Mouse (Mus musculus) forebrain, embryonic 11.5 days (tissue): ENCODE measurements around the gene Marveld3. TPM values are rescaled to one million over a fixed set of nuclear protein-coding genes. Genes with fewer than 3 reads are reported as not detected.

Experiments
- ATAC-seq: fragments of 200-750 bp; cut with Nextera tagmentation; replicated peaks from 2 replicates; pipeline ENCODE4 v1.8.0; 2017; ENCODE audit warnings: moderate TSS enrichment; ENCODE audit not compliant: low FRiP score
- DNase-seq: peaks from one replicate; pipeline ENCODE4 v3.0.0-alpha.2; 2017; ENCODE audit warnings: low spot score
- H3K27ac ChIP-seq: fragments of 300-500 bp; sonication (generic); 2 replicates; pipeline ENCODE4 v1.5.1; 2014; ENCODE audit warnings: low read depth, low read length
- H3K27me3 ChIP-seq: fragments of 300-500 bp; sonication (generic); 2 replicates; pipeline ENCODE4 v1.6.1; 2014; ENCODE audit warnings: mild to moderate bottlenecking, low read length, mixed read lengths; ENCODE audit not compliant: control insufficient read depth, insufficient read depth
- H3K36me3 ChIP-seq: fragments of 300-500 bp; sonication (generic); 2 replicates; pipeline ENCODE4 v1.6.1; 2014; ENCODE audit warnings: mild to moderate bottlenecking, low read length, moderate library complexity, mixed read lengths; ENCODE audit not compliant: control insufficient read depth, insufficient read depth
- H3K4me1 ChIP-seq: fragments of 300-500 bp; sonication (generic); replicated peaks from 2 replicates; pipeline ENCODE4 v1.6.1; 2014; ENCODE audit warnings: low read length, mixed read lengths; ENCODE audit not compliant: control insufficient read depth, insufficient read depth
- H3K4me2 ChIP-seq: fragments of 300-500 bp; sonication (generic); 2 replicates; pipeline ENCODE4 v1.6.1; 2014; ENCODE audit warnings: low read depth, mild to moderate bottlenecking, low read length, moderate library complexity, mixed read lengths; ENCODE audit not compliant: severe bottlenecking
- H3K4me3 ChIP-seq: fragments of 300-500 bp; sonication (generic); 2 replicates; pipeline ENCODE4 v1.5.1; 2014; ENCODE audit warnings: low read depth, low read length
- H3K9ac ChIP-seq: fragments of 300-500 bp; sonication (generic); 2 replicates; pipeline ENCODE4 v1.6.1; 2014; ENCODE audit warnings: low read length
- H3K9me3 ChIP-seq: fragments of 300-500 bp; sonication (generic); 2 replicates; pipeline ENCODE4 v1.6.1; 2016; ENCODE audit warnings: low read length, mixed read lengths; ENCODE audit not compliant: control insufficient read depth
- WGBS: fragments of 180-500 bp; shearing (Covaris S2); extraction: QIAGEN DNeasy Blood & Tissue Kit; methylation state at CpG from one replicate; pipeline ENCODE4 v1.1.7; 2014; 5-methylcytosine and 5-hydroxymethylcytosine counted together
- polyA plus RNA-seq: library from polyadenylated mRNA; unstranded; fragments of >200 nt; fragmentation: Nextera tagmentation; extraction: Ambion mirVana; gene quantifications from 2 replicates; pipeline ENCODE4 v1.2.1, GENCODE M21; 2014

Marveld3 gene
- polyA plus RNA-seq, 1 experiment from 2014 or later = 0.65 TPM

- ATAC-seq = no peak
- DNase-seq = no peak
- no peak overlapping the region for H3K4me3 ChIP-seq
- peaks cover 6% of the 10 kb centered on the region; the same call in 1 of the 2 replicates for H3K27me3 ChIP-seq
- no peak overlapping the region for H3K4me2 ChIP-seq
- peaks cover 3% of the 10 kb centered on the region; the same call in 1 of the 2 replicates for H3K4me1 ChIP-seq
- WGBS = 61% methylated on average over 9 of the region's 9 CpGs
- H3K9me3 ChIP-seq = no peaks in the 10 kb centered on the region
- H3K9ac ChIP-seq = no peak overlapping the region
- H3K27ac ChIP-seq = no peak overlapping the region
- no peaks in the 10 kb centered on the region; the same call in 1 of the 2 replicates for H3K36me3 ChIP-seq
Observed at GRCm38 (mm10) chr8:109945153-109945632, 16.8 kb downstream of the Marveld3 start.

GRCm38 (mm10) chr8:109941606-109942360 lies 20.2 kb downstream of the Marveld3 start:
- Histone ChIP-seq H3K36me3 (peaks cover 5% of the 10 kb centered on the region; the same call in 1 of the 2 replicates), H3K27ac (no peak overlapping the region)
- WGBS = 93% methylated on average over 2 of the region's 2 CpGs

GRCm38 (mm10) chr8:109920406-109921390 lies 41.3 kb downstream of the Marveld3 start:
- 94% methylated on average over 8 of the region's 8 CpGs for WGBS
- Histone ChIP-seq H3K4me3 (no peak overlapping the region), H3K27me3 (no peaks in the 10 kb centered on the region), H3K4me1 (no peaks in the 10 kb centered on the region), H3K27ac (no peak overlapping the region), H3K4me2 (no peak overlapping the region), H3K9me3 (no peaks in the 10 kb centered on the region), H3K36me3 (no peaks in the 10 kb centered on the region; the same call in 1 of the 2 replicates), H3K9ac (no peak overlapping the region)
- DNase-seq (no peak), ATAC-seq (no peak)

More at GRCm38 (mm10) chr8:109941606-109942360, 20.2 kb downstream of the Marveld3 start:
- H3K4me3 ChIP-seq = no peak overlapping the region
- H3K4me1 ChIP-seq = no peaks in the 10 kb centered on the region
- no peak overlapping the region for H3K9ac ChIP-seq
- DNase-seq = no peak
- H3K27me3 ChIP-seq = no peaks in the 10 kb centered on the region
- H3K9me3 ChIP-seq = no peaks in the 10 kb centered on the region
- ATAC-seq = no peak
- no peak overlapping the region for H3K4me2 ChIP-seq

GRCm38 (mm10) chr8:109917277-109917676 lies 44.7 kb downstream of the Marveld3 start:
- 62% methylated on average over 4 of the region's 4 CpGs for WGBS
- H3K36me3 ChIP-seq = peaks cover 5% of the 10 kb centered on the region; the same call in 1 of the 2 replicates
- no peak for ATAC-seq
- no peaks in the 10 kb centered on the region for H3K4me1 ChIP-seq
- no peak overlapping the region for H3K27ac ChIP-seq
- H3K9me3 ChIP-seq = no peaks in the 10 kb centered on the region
- no peaks in the 10 kb centered on the region for H3K27me3 ChIP-seq
- peak; percentile 56 for DNase-seq
- no peak overlapping the region for H3K4me2 ChIP-seq
- H3K9ac ChIP-seq = no peak overlapping the region
- H3K4me3 ChIP-seq = no peak overlapping the region

- Histone ChIP-seq H3K9ac (no peak overlapping the region), H3K4me2 (no peak overlapping the region), H3K36me3 (peaks cover 2% of the 10 kb centered on the region; the same call in 1 of the 2 replicates), H3K4me1 (no peaks in the 10 kb centered on the region), H3K27ac (no peak overlapping the region), H3K4me3 (no peak overlapping the region), H3K27me3 (no peaks in the 10 kb centered on the region), H3K9me3 (no peaks in the 10 kb centered on the region)
- 93% methylated on average over 4 of the region's 4 CpGs for WGBS
- no peak for ATAC-seq
- no peak for DNase-seq
Observed at GRCm38 (mm10) chr8:109907376-109907775, 54.6 kb downstream of the Marveld3 start.

GRCm38 (mm10) chr8:109906907-109907306 lies 55.1 kb downstream of the Marveld3 start:
- Histone ChIP-seq H3K27ac (no peak overlapping the region), H3K27me3 (no peaks in the 10 kb centered on the region), H3K9ac (no peak overlapping the region), H3K36me3 (no peaks in the 10 kb centered on the region; the same call in 1 of the 2 replicates), H3K4me3 (no peak overlapping the region), H3K9me3 (no peaks in the 10 kb centered on the region), H3K4me2 (no peak overlapping the region), H3K4me1 (no peaks in the 10 kb centered on the region)
- 96% methylated on average over 3 of the region's 3 CpGs for WGBS
- ATAC-seq (no peak), DNase-seq (no peak)

GRCm38 (mm10) chr8:109904928-109905668 lies 56.9 kb downstream of the Marveld3 start:
- H3K9ac ChIP-seq = no peak overlapping the region
- H3K27ac ChIP-seq = no peak overlapping the region
- WGBS = 93% methylated on average over 1 of the region's 1 CpGs
- no peak for ATAC-seq
- no peak overlapping the region for H3K4me2 ChIP-seq
- DNase-seq = no peak
- no peaks in the 10 kb centered on the region; the same call in 1 of the 2 replicates for H3K36me3 ChIP-seq
- no peaks in the 10 kb centered on the region for H3K9me3 ChIP-seq
- no peak overlapping the region for H3K4me3 ChIP-seq
- H3K4me1 ChIP-seq = no peaks in the 10 kb centered on the region
- H3K27me3 ChIP-seq = no peaks in the 10 kb centered on the region
